Mouse (Mus musculus) layer of hippocampus, adult 18-20 months (tissue): ENCODE data around the gene Zdhhc5. TPM values are rescaled to one million over a fixed set of nuclear protein-coding genes. Genes with fewer than 3 reads are reported as not detected.

Source experiments
- DNase-seq, 2 experiments: peaks; one replicate each; pipeline ENCODE4 v3.0.0; 2022; ENCODE audit warnings: low spot score in 2 of 2
- microRNA-seq, 2 experiments: library from miRNA; unstranded; fragments of <30 nt; microRNA quantifications; one replicate each; pipeline ENCODE4 v1.2.0; 2021
- total RNA-seq, 2 experiments: library from RNA; stranded (reverse); gene quantifications; 2 replicates each; pipeline ENCODE4 v1.2.3; 2021

The Zdhhc5 gene
- total RNA-seq, 2 experiments from 2014 or later, result 36.3 to 39.1 TPM

DNA sequence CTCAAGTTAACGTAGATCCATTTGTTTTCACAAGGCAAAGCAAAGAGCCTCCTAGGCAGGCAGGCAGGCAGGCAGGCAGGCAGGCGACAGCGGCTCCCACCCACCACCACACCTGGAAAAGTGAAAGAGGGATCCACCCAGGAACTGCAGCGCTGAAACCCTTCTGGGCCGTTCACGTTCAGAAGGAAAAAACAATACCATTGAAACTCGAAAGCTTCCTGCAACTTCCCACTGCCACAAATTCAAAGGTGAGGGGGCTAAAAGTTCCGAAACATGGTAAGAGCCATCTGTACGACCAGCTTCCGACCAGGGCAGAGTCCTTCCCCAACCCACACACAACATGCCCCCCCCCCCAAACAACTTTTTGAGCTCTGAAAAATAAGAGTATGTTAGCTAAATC, 65.3 kb downstream of the Zdhhc5 start:
- DNase-seq, result no peak

DNA sequence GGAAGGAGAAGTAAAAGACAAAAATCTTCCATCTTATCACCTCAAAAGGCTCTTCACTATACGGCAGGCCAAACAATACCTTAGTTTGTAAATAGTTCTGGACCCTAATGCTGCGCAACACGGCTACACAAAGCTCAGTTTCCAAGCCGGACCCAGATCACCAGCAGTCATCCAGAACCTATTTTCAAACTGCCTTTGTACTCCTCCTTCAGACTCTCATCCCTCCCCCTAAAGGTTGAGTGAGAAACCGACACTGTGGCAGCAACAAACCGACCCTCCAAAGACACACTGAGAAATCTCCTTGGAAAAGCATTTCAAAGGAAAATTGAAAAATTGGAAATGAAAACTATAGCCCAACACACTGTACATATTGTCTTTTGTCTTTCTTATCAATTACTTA, 66.6 kb downstream of the Zdhhc5 start:
- DNase-seq, result no peak

DNA sequence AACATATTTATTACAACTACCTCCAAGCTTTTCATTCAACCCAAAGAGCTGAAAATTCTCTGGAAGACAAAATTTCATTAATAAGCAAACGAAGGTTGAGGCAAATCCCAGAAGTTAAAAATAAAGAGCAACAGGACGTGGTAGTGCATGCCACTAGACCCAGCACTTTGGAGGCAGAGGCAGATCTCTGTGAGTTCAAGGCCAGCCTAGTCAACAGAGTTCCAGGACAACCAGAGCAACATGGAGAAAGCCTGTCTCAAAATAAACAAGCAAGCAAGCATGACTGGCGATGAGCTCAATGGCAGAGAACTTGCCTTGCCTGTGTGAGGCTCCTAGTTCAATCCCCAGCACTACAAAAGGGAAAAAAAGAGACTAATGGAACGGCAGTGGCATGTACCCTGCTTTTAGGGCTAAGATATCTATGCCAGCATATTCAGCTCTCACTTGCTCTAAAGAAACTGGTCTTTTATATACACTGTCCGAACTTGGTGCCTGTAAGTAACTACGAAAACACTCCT, 67.9 kb downstream of the Zdhhc5 start:
- DNase-seq, result no peak

DNA sequence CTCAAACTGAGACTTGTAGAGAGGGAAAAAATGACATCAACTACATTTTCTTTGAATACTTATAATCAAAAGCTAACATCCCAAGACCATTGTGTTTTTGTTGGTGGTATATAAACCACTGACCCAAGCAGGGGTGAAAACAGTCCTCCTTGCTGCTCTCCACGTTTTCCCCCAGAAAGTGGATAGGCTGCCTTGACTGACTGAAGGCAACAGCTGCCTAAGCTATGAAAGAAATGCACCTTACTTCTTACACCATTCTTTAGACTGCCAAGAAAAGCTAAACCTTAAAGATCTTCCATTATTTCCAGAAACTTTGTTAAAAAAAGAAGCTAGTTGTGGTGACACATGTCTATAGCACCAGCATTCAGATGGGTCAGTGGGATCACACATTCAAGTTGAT, 68.8 kb downstream of the Zdhhc5 start:
- no peak for DNase-seq

DNA sequence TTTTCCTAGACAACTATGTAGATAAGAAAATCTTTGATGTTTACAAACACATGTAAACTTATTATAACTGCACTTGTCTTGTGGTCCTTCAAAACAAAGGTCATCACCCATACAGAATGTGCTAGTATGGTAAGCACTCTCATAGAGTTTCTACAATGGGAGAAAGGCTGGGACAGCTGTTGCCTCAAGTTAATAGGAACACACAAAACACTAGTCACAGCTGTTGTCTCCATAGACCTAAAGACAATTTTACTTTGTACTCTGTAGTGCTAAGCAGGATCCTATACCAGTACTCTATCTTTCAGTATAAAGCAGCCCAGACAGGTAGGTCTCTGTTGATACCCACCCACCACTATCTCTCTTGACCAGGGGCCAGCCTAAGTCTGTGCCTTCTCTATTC, 74.1 kb downstream of the Zdhhc5 start:
- no peak for DNase-seq

DNA sequence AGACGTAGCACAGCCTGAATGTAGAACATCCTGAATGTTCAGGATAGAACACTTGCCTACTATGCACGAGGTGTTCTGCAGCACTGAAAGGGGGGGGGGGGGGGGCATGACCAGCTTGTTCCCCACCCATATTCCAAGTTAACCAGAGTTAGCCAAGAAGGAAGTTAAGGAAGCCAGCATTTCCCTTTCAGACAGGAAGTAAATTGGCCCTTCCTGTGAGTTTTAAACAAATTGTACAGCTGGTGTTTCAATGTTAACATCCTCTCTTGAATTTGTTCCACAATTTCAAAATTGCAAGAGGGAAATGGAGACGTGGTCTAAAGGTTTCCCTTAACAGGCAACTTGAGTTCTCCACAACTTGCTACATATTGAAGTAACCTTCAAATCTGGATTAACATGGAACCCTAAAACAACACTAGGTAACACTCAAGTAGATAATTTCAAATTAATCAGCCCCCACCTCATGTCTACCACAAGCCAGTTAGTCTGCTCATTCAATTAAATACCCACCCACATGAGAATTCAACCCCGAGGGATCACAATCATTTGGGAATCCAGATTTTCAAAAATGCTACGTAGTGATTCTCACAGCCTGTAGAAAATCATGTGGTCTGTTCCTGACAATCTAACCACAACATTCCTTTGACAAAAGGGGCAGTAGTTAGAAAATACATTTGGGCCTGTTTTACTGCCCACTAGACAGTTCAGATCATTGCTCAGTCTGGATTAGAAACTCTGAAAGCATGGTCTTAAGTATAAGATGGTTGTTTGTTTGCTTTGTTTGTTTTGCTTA, 76.4 kb downstream of the Zdhhc5 start:
- no peak for DNase-seq

Small RNAs within 50 kb of the gene (microRNA-seq; reads per million reads assigned to microRNA genes)
- gene Mir130a, result 1,436 to 1,730 reads per million in 2 experiments

Other genes with a start within 250 kb of the Zdhhc5 start
- 1 to 10 TPM; 2.6 to 2.7 TPM for gene Tfpi, start 238.4 kb downstream of the Zdhhc5 start, total RNA-seq
- gene Ctnnd1, start 64.4 kb downstream of the Zdhhc5 start, total RNA-seq, result 10 to 100 TPM; 38.2 to 48.0 TPM
- gene Btbd18, start 56.1 kb downstream of the Zdhhc5 start, total RNA-seq, result not detected
- 10 to 100 TPM; 22.6 to 25.0 TPM for gene Selenoh, start 44.4 kb downstream of the Zdhhc5 start, total RNA-seq
- 1 to 10 TPM; 2.4 to 7.2 TPM for gene Gm28635, start 37.1 kb downstream of the Zdhhc5 start, total RNA-seq
- 10 to 100 TPM; 33.9 to 34.4 TPM for gene Med19, start 36.8 kb downstream of the Zdhhc5 start, total RNA-seq
- 100 to 1,000 TPM; 232 to 252 TPM for gene Tmx2, start 36.0 kb downstream of the Zdhhc5 start, total RNA-seq
- 10 to 100 TPM; 10.7 to 11.7 TPM for gene Clp1, start 12.2 kb upstream of the Zdhhc5 start, total RNA-seq
- 10 to 100 TPM; 81.2 to 84.9 TPM for gene Ypel4, start 18.9 kb upstream of the Zdhhc5 start, total RNA-seq
- 1 to 10 TPM; 1.9 to 2.5 TPM for gene Gm19426, start 28.5 kb upstream of the Zdhhc5 start, total RNA-seq
- gene Serping1, start 60.3 kb upstream of the Zdhhc5 start, total RNA-seq, result 1 to 10 TPM; 5.9 to 7.5 TPM
- gene Ube2l6, start 83.6 kb upstream of the Zdhhc5 start, total RNA-seq, result 1 to 10 TPM; 4.8 to 5.9 TPM
- gene Smtnl1, start 107.5 kb upstream of the Zdhhc5 start, total RNA-seq, result not detected
- gene Timm10, start 111.8 kb upstream of the Zdhhc5 start, total RNA-seq, result 10 to 100 TPM; 52.0 to 57.7 TPM
- gene Slc43a1, start 123.7 kb upstream of the Zdhhc5 start, total RNA-seq, result under 1 TPM; 0.15 to 0.27 TPM
- 100 to 1,000 TPM; 103 to 104 TPM for gene Rtn4rl2, start 171.5 kb upstream of the Zdhhc5 start, total RNA-seq
- gene Slc43a3, start 221.4 kb upstream of the Zdhhc5 start, total RNA-seq, result under 1 TPM; 0.30 to 0.58 TPM